Mouse (Mus musculus) Patski (cell line): ENCODE measurements around the gene Plekha6. TPM values are rescaled to one million over a fixed set of nuclear protein-coding genes. Genes with fewer than 3 reads are reported as not detected.

ENCODE experiments used
- ATAC-seq: fragments of 100-300 bp; one replicate; pipeline ENCODE4 v1.8.0; 2021
- CTCF ChIA-PET: fragments of 350-600 bp; sonication (Branson Sonifier 250); formaldehyde crosslinking; loops from one replicate; lab custom pipeline; 2022; ENCODE audit warnings: inconsistent platforms; lab: Charles Lee
- POLR2A ChIA-PET: fragments of 350-600 bp; sonication (Branson Sonifier 250); formaldehyde crosslinking; loops from one replicate; lab custom pipeline; 2022; ENCODE audit warnings: antibody characterized with exemption, inconsistent platforms; lab: Charles Lee
- DNase-seq: peaks from one replicate; pipeline ENCODE4 v3.0.0-alpha.2; 2011; ENCODE audit warnings: low read depth, low spot score
- H3K27me3 ChIP-seq: fragments of 371-371 bp; one replicate; pipeline ENCODE4 v1.5.1; 2021
- CTCF ChIP-seq: fragments of 100-300 bp; IDR thresholded peaks from one replicate; pipeline ENCODE4 v1.5.1; 2021
- in situ Hi-C: fragments of 300-500 bp; cut with MboI; formaldehyde crosslinking; loops from 3 replicates; pipeline ENCODE4 v1.11.1; 2018; ENCODE audit warnings: low pct_unique_long_range_greater_than_20kb, mixed read lengths
- polyA plus RNA-seq: library from polyadenylated mRNA; unstranded; gene quantifications from one replicate; pipeline ENCODE4 v1.2.3, GENCODE M21; 2021

Plekha6 gene
- polyA plus RNA-seq, 1 experiment from 2014 or later, result 17.6 TPM

DNA sequence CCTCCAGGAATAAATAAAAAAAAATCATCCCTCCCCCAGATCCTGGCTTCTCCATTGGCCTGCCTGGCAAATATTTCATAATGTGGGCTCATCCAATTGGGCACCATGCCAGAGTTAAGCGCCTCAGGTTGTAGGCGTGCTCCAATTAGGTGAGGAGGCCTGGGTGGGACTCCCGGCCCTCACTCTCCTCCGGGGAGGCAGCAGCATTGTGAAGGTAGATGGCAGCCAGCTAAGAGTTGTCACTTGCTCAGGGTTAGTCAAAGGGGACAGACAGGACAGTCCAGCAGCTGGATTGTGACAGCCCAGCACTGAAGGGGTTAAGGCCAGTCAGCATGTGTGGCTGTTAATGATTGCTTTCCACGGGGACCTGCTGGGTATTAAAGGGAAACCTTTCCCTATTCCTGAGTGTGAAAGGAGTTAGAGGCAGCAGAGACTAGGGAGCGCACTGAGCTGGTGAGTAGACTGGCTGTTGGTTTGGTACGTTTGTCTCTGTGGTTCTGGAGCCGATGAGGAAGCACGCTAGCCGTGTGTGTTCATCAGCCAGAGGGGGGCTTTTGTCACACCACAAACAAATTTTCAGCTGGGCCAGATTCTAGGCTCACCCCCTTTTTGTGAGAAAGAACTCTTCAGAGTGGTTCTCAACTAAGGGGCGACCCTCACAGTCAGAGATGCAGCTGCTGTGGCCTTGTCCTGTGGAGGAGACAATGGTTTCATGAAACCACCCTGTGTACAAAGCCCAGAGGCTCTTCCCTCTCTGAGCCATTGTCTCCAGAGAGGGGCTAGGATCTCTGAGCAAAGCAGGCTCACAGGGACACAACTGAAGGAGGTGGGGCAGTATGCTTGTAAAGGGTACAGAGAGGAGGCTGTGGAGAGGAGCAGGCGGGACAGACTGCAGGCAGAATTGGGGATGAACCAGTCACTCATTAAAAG lies 81.9 kb downstream of the Plekha6 start:
- in situ Hi-C loops, result no loop called here
- no peak for TF ChIP-seq CTCF
- ChIA-PET POLR2A (interaction anchor here (0.5 kb wide), 1 partner anchor 70 kb away, joined by 3 read pairs; no protein-coding TSS in a partner anchor), CTCF (interaction anchor here (0.9 to 2.2 kb wide), 3 partner anchors 18 to 61 kb away, joined by 3 to 9 read pairs (median 3); no protein-coding TSS in a partner anchor)
- peak; percentile 25 for DNase-seq
- peak; percentile 47 for ATAC-seq
- no peaks in the 10 kb centered on the region for H3K27me3 ChIP-seq

DNA sequence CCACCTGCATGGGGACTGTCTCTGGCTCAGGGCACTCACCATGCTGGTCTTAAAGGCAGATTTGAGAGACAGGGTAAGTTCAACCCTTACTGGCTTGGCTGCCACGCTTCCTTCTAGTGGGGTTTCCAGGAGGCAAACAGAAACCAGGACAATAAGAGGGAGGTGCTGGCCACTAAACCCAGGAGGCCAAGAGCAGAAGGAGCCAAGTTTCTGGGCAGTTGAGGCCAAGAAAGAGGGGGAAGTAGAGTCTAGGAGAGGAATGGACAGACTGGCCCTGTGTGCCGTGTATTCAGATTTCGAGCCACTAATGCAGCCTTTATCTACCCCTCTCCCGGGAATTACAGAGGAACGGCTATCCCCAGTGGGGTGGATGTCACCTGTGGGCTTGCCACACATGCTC lies 83.2 kb downstream of the Plekha6 start:
- POLR2A ChIA-PET, result no interaction called here
- no peak for TF ChIP-seq CTCF
- no peaks in the 10 kb centered on the region for H3K27me3 ChIP-seq
- in situ Hi-C loops, result no loop called here
- CTCF ChIA-PET, result interaction anchor here (0.6 to 1.4 kb wide), 2 partner anchors 21 to 40 kb away, joined by 3 read pairs; no protein-coding TSS in a partner anchor
- ATAC-seq (no peak), DNase-seq (no peak)

- TF ChIP-seq CTCF, result no peak
- POLR2A ChIA-PET, result no interaction called here
- ATAC-seq (no peak), DNase-seq (no peak)
- H3K27me3 ChIP-seq, result no peaks in the 10 kb centered on the region
- CTCF ChIA-PET, result no interaction called here
- in situ Hi-C loops, result no loop called here
Observed at GRCm38 (mm10) chr1:133250761-133251160, 86.8 kb downstream of the Plekha6 start.

- no peak for DNase-seq
Observed at GRCm38 (mm10) chr1:133251625-133252034, 87.6 kb downstream of the Plekha6 start.

DNA sequence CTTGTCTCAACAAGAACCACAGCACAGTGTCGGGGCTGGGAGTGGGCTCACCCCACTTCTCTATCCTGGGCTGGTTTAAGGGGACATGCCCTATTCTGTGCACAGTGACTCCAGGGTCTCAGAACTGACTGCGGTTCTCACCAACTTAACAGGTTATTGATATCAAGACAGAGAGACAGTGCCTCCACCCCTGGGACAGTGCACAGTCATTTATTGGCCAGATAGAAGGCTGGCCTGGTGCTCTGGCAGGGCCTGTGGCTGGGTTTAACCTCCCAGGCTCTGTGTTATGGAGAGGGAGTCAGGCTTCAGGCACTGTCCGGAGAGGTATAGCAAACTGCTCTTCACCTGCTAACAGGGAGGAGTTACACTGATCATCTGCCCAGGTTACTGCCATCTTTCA lies 88.2 kb downstream of the Plekha6 start:
- POLR2A ChIA-PET, result no interaction called here
- no peak for TF ChIP-seq CTCF
- ATAC-seq, result no peak
- CTCF ChIA-PET, result interaction anchor here (1.6 kb wide), 1 partner anchor 55 kb away, joined by 6 read pairs; no protein-coding TSS in a partner anchor
- in situ Hi-C loops, result no loop called here
- H3K27me3 ChIP-seq, result no peaks in the 10 kb centered on the region
- DNase-seq, result no peak

More at GRCm38 (mm10) chr1:133251625-133252034, 87.6 kb downstream of the Plekha6 start:
- POLR2A ChIA-PET, result no interaction called here
- CTCF ChIA-PET, result interaction anchor here (1.6 kb wide), 1 partner anchor 55 kb away, joined by 6 read pairs; no protein-coding TSS in a partner anchor
- no peak for ATAC-seq
- no peaks in the 10 kb centered on the region for H3K27me3 ChIP-seq
- in situ Hi-C loops, result no loop called here
- no peak for TF ChIP-seq CTCF

- no peak for TF ChIP-seq CTCF
- DNase-seq, result no peak
- in situ Hi-C loops, result no loop called here
- POLR2A ChIA-PET, result no interaction called here
- ATAC-seq, result no peak
- H3K27me3 ChIP-seq, result no peaks in the 10 kb centered on the region
- CTCF ChIA-PET, result interaction anchor here (0.9 to 1.6 kb wide), 2 partner anchors 54 to 97 kb away, joined by 3 to 6 read pairs; partner anchors contain the start of gene Ren1
Observed at GRCm38 (mm10) chr1:133252801-133253531, 89.0 kb downstream of the Plekha6 start.

- TF ChIP-seq CTCF, result no peak
- no peaks in the 10 kb centered on the region for H3K27me3 ChIP-seq
- ATAC-seq (no peak), DNase-seq (no peak)
- CTCF ChIA-PET, result interaction anchor here (0.9 kb wide), 1 partner anchor 97 kb away, joined by 3 read pairs; the partner anchor contains the start of gene Ren1
- POLR2A ChIA-PET, result no interaction called here
- in situ Hi-C loops, result no loop called here
Observed at GRCm38 (mm10) chr1:133253532-133253866, 89.5 kb downstream of the Plekha6 start.

GRCm38 (mm10) chr1:133254226-133254625 lies 90.2 kb downstream of the Plekha6 start:
- no peak for ATAC-seq
- no peak for DNase-seq
- ChIA-PET CTCF (interaction anchor here (0.9 kb wide), 1 partner anchor 96 kb away, joined by 3 read pairs; the partner anchor contains the start of gene Ren1), POLR2A (no interaction called here)
- no peaks in the 10 kb centered on the region for H3K27me3 ChIP-seq
- no peak for TF ChIP-seq CTCF
- in situ Hi-C loops, result no loop called here

DNA sequence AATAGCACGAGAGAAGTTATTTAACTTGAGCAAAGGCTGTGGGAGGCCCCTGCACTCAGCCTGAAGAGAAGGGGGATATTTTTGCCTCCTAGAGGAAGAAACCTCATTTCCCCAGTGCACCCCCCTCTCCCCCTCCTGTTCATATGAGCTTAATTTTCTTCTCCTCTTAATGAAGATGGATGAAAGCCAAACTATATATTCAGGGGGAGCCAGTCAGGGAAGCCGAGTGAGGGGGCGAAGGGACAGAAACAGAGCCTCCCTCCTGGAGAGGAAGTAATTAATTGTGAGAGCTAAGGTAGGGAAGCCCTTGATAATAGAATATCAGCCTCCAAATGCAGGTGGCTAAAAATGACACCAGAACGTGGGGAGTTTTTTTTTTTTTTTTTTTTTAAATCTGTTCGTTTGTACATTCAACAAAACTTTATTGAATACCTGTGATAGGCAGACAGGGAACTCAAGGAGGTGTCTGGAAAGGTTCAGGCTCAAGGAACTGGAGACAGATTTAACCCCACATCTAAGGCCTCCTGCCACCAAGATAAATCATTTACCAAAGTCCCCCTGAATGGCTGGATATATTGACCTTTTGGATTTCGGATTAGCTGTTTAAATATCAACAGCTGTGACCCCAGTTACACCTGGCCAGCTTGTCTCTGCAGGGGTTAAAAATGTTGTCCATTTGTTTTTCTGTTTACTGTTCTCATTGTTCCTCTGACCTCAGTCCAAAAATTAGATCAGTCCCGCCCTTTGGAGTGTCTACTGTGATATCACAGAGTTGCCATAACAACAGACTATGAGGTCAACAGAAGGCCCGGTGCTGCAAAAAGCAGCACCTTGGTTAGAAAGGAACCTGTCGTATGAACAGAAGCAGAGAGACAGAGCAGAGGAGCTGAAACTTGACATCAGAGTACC lies 91.1 kb downstream of the Plekha6 start:
- ChIA-PET POLR2A (no interaction called here), CTCF (no interaction called here)
- in situ Hi-C loops, result no loop called here
- DNase-seq (no peak), ATAC-seq (no peak)
- no peak for TF ChIP-seq CTCF
- H3K27me3 ChIP-seq, result no peaks in the 10 kb centered on the region
